Mouse (Mus musculus) adrenal gland (tissue): ENCODE data around the gene Eif4b.

Experiments
- intact Hi-C: fragments of 180-260 bp; cut with DNase I; formaldehyde crosslinking; loops from one replicate; pipeline ENCODE4 v1.15.1; 2025

Eif4b gene

DNA sequence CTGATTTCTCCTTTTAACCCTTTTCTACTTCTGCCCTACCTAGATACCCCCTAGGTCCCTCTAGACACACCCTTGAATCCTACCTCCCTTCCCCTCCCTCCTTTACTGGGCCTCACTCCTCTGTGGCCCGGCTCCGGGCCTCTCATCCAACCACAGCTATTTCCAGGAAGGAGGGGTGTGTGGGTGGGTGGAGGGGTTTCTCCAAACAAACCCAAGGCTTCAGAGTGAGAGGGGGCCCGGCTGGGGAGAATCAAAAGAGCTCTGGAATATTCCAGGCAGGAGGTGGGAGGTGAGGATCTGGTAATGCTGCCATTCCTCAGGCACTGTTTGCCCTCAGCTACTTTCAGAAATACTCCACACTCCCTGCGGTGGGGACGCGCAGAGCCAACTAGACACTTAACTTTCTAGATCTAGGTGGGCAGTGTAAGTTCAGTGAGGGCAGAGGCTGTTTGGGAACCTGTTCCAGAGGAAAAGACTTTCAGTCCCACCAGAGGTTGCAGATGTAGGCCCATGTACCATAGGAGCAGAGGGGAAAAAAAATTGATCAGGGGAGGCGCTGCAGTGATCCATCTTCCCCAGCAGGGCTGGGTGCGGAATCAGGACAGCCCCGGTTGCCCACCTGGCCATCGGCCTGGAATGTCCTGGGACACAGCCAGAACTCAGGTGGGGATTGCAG lies 27.6 kb downstream of the Eif4b start:
- intact Hi-C loops = no loop called here

DNA sequence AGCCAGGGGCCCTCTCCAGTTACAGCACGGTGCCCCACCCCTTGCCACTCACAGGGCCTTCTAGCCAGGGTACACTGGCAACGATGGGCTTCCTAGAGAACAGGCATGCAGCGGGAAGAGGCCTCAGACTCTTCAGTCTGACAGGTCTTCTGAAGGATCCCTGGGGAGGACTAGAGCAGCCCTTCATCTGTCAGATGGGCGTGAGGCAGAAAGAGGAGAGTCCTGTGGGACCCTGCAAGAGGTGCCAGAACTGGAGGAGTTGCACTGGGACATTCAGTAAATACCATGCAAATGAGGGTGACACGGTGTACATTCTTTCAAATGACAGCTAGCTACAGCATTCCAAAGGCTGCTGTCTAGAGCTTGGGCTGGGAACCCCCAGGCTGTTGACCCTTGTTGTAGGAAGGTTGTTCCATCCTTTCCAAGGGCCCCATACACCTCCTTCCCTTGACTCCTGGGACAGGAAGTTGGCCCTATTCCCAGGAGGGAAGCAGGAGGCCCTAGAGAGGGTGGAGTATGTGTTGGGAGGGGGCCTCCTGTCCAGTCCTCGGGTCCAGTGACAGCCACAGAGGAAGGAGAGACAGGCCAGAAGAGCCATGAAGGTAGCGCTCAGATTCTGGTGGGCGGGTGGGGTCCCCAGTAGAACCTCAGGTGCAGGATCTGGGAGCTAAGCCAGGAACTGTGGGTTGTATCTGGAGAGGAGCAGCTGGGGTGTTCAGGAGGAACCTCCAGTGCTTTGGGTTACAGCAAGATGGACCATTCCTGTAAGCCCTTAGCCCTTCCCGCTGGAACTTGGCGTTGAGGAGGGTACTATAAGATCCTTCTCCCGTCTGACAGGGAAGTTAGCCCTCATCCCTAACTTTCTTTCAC lies 28.3 kb downstream of the Eif4b start:
- intact Hi-C loops = no loop called here

DNA sequence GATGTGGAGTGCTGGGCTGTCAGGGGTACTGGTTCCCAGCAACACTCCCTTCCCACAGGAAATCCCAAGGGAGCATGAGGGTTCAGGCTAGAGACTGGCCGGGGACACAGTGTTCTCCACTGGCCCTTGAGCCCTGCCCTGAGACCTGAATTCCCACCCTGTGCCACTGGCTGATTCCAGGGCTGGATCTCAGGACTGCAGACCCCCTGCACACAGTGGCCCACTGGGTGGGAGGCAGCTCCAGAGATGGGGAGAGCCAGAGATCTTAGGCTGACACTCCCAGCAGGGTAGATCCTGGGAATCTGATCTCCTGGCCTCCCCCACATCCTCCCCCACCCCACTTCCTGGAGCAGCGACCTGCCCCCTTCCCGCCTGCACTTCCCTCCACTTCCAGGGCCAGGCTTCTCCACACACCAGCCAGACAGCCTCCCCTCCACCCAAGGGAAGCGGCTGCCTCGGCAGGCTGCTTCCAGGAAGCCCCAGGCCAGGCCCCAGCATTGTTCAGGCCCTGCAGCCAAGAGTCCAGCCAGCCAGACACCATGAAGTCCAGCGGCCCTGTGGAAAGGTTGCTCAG lies 29.1 kb downstream of the Eif4b start:
- intact Hi-C loops = no loop called here

DNA sequence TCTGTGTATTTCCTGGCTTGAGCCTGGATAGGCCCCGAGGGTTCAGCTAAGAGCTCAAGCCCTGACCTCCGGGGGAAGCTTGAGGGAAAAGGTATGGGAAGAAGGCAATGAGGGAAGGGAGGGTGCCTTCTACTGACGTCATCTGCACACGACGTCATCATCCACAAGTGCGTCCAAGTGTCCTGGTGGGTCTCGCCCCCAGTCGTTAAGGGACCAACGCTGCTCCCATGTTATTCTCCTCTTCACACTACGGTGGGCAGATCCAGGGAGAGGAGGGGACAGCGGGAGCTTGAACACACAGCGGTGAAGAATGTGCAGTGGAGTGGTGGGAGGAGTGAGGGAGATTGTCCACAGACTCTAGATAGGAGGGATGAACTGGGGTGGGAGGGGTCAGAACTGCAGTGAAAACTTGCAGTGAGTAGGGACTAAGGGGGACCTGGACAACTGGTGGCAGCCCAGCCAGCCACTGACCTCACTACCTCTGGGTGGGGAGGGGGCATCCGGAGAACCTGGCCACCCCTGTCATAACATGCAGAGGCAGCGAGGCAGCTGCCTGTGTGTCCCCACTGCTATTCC lies 29.9 kb downstream of the Eif4b start:
- intact Hi-C loops = no loop called here

DNA sequence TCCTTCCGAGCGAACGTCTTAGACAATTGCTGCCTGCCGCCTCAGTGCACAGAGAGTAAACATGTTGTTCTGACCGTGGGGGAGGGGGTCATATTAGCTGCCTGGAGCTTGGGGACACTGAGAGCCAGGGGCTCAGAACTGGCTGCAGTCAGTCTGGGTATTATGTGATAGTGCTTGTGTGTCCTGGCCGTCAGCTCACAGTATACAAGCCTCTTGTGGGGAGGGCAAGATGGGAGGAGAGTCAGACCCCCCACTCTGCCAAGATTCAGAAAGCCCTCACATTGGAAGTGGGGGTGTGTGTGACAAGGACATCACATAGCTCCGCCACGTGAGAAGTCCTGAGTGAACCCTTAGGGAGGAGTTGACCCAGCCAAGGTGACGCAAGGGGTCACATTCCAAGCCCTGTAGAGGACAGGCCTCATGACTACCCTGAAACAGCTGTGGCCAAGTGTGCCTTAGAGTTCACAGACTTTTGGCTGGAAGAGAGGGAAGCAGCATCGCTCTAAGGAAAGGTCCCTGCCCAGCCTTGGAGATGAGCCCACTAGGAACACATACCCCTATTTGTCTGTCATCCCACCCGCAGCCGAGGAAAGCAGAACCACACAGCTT lies 30.5 kb downstream of the Eif4b start:
- intact Hi-C loops = no loop called here

DNA sequence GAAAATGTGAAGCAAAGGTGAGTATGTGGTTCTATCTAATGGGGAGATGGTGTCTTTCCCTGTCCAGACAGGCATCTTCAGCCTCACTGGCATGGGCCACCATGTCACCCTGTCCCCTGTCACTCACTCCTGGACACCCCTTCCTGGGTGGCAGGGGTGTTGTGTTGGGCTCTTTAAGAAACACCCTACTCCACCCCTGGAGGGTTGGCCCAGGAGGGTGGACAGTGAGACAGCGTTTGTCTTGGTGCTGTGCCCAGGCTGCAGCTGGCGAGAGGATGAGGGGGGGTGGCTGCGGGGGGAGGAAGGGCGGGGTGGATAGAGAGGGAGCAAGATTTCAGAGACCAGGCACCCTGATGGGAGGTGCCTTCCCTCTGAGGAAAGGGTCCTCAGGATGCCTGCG lies 31.8 kb downstream of the Eif4b start:
- intact Hi-C loops = loop anchor here (5.0 kb wide), 2 partner anchors 42 to 117 kb away; no protein-coding TSS in a partner anchor

DNA sequence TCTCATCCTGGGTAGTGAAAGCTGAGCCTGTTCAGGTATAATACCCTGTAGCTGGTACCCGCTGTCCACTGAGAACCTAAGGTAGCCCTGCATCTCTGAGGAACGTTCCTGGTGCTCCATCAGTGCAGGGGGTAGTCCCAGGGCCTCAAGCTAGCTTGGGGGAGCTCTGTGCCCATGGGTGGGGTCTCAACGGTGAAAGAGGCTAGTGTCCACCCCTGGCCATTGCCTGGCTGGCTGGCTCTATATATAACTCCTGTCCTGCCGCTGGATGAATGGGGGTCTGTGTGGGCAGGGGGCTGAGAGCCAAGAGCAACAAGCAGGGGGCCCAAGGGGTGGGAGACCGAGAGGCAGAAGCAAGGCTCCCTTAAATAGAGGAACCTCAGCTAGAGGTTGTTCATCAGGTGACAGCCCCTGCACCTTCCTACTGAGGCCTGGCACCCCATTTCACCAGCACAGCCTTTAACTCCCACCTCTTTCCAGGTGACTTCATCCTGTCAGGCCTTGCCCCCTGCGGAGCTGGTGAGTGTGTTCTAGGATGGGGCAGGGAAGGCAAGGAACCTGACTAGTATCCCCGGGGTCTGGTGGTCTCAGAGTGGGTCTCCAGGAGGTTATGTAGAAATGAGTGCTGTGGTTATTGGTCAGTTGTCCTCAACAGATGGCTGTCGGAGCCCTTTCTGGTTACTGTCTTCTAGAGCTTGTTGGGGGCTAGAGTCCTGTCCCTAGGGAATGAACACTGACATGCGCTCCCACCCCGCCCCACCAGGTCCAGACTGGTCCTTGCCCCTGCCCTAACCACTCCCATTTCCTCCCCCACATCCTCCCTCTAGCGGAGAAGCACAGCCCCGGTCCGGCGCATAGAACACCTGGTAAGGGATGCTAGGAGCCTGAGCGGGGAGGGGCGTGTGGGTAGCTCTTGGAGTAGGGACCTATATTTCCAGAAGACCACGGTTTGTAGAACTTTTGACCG lies 32.5 kb downstream of the Eif4b start:
- intact Hi-C loops = loop anchor here (5.0 kb wide), 2 partner anchors 41 to 116 kb away; no protein-coding TSS in a partner anchor

DNA sequence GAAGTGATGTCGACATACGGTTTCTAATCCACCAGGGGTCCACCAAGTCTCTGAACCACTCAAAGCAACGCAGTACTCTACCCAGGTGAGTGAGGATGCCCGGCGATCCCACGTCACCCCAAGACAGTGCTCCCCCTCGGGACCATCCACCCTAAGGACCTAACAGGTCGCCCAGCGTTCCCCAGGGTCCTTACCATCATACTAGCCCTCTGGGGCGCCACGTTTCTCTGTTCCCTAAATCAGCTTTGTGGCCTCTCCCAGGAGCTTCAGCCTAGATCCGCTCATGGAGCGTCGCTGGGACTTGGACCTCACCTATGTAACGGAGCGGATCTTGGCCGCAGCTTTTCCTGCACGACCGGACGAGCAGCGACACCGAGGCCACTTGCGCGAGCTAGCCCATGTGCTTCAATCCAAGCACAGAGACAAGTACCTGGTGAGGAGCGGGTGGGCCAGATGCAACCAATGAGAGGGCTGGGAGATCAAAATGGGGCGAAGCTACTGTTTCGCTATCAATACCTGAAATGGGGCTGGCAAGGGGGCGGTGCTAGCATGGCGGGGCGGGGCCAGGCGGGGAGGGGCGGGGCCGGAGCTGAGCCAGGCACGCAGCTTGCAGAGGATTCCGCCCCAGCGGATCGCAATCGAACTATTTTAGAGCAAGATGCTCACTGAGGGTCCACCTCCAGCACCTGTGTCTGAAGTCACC lies 33.3 kb downstream of the Eif4b start:
- intact Hi-C loops = loop anchor here (5.0 kb wide), 2 partner anchors 40 to 115 kb away; no protein-coding TSS in a partner anchor

DNA sequence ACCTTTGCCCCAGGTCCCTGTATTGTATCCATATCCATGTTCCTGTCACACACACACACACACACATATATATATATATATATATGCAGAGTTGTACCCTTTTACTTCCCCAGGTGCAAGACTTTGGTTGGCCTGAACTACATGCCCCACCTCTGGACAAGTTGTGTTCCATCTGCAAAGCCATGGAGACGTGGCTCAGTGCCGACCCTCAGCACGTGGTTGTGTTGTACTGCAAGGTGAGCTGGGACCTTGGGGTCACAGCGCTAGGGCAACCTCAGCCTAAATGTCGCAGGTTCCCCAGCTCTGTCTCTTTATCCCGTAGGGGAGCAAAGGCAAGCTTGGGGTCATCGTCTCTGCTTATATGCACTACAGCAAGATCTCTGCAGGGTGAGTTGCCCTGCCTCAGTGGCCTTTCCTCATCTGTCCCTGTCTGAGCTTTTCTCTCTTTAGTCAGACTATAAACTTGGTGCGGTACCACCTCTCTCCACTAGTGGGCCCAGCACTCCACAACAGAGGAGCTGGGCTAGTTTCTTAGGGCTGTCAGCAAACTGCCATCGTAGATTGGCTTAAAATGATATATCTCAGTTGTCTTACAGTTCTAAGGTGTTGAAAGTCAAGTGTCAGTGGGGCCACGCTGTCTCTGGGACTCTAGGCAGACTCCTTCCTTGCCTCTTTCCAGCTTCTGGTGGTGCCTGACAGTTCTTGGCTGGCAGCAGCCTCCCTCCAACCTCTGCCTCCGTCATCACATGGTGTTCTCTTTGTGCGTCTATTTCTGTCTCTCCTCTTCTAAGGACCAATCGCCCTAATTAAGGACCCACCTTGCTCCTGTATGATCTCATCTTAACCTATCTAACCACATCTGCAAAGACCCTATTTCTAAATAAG lies 34.4 kb downstream of the Eif4b start:
- intact Hi-C loops = loop anchor here (5.0 kb wide), 2 partner anchors 39 to 114 kb away; no protein-coding TSS in a partner anchor

DNA sequence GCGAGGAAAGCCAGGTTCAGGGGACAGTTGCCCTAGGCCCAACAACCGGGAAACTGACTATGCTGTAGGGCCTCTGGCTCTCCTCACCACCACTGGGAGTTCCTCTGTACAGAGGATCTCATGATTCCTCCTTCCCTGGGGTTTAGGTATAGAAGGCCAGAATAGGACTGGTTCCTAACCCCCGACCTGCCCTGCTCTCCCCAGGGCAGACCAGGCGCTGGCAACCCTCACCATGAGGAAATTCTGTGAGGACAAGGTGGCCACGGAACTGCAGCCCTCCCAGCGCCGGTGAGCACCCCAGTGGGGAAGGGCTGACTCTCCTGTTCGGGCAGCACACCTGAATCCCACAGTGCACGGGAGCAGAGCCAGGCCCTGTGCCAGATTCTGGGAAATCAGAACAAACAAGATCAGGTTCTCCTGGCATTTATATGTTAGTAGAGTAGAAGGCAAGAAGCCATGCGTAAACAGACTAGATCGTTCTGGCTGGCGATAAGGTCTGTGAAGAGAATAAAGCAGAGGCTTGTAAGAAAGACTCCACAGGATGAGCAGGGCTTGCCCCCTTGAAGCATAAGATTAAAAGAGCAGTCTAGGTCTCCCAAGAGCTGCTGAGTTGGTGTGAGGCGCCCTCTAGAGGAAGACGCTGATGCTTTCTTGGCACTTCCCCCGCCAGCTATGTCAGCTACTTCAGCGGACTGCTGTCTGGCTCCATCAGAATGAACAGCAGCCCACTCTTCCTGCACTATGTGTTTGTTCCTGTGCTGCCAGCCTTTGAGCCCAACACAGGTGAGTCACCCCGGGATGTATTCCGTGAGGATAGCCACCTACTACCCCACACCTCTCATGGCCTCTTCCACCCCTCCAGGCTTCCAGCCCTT lies 35.3 kb downstream of the Eif4b start:
- intact Hi-C loops = loop anchor here (5.0 kb wide), 2 partner anchors 38 to 113 kb away; no protein-coding TSS in a partner anchor

DNA sequence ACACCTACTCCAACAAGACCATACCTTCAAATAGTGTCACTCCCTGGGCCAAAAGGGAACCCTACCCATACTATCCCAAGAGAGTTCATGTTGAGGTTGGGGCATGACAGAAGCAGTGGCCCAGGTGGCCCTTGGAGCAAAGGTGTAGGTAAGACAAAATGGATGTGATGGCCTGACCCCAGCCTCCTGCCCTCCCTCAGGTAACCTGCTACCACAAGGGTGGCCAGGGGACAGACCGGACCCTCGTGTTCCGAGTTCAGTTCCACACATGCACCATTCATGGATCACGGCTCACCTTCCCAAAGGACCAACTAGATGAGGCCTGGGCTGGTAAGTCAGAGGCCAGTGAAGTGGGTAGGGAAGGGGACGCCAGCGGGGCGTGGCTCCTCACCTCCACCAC lies 36.7 kb downstream of the Eif4b start:
- intact Hi-C loops = no loop called here

DNA sequence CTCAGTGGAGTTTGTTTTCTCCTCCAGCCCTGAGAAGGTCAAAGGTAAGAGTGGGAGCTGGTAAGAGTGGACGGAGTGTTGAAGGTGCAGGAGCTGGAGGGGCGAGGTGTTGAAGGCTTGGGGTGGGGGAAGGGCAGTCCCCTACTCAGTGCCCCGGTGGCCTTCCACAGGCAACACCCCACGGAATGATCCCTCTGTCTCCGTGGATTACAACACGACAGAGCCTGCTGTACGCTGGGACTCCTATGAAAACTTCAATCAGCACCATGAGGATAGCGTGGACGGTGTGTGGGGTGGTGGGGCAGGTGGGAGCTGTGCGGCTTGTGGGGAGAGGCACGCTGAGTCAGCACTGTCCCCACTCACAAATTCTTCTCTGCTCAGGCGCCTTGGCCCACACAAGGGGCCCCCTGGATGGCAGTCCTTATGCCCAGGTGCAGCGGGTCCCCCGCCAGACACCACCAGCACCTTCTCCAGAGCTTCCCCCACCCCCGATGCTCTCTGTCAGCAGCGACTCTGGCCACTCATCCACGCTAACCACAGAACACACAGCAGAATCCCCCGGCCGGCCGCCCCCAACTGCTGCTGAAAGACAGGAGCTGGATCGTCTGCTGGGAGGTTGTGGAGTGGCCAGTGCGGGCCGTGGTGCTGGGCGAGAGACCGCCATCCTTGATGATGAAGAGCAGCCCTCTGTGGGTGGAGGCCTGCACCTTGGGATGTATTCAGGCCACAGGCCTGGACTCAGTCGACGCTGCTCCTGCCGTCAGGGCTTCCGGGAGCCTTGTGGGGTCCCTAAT lies 37.3 kb downstream of the Eif4b start:
- intact Hi-C loops = no loop called here

DNA sequence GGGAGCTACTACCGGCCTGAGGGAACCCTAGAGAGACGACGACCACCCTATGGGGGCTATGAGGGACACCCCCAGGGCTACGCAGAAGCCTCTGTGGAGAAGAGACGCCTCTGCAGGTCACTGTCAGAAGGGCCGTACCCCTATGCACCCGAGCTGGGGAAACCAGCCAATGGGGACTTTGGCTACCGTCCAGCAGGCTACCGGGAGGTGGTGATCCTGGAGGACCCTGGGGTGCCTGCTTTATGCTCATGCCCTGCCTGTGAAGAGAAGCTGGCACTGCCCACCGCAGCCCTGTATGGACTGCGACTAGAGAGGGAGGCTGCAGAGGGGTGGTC lies 37.9 kb downstream of the Eif4b start:
- intact Hi-C loops = no loop called here

DNA sequence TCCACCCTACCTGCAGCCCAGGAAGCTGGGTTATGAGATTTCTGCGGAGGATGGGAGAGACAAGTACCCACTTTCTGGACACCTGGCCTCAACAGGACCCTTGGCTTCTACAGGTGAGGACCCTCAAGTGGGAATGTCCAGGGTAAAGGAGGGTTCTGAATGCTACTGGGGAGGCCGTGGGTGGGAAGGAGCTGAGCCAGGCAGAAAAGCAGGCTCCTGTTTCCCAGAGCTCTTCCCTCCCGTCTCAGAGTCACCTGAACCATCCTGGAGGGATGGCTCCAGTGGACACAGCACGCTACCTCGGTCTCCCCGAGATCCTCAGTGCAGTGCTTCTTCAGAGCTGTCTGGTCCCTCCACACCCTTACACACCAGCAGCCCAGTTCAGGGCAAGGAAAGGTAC lies 38.6 kb downstream of the Eif4b start:
- intact Hi-C loops = no loop called here

DNA sequence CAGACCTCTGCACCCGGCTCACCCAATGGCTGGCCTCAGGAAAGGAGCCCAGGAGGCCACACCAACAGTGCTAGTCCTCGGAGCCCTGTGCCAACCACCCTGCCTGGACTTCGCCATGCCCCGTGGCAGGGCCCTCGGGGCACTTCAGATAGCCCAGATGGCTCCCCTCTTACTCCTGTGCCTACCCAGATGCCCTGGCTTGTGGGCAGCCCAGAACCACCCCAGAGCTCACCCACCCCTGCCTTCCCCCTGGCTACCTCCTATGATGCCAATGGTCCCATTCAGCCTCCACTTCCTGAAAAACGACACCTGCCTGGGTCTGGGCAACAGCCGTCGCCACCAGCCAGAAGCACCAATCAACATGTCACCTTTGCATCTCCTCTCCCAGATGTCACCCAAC lies 39.3 kb downstream of the Eif4b start:
- intact Hi-C loops = no loop called here

DNA sequence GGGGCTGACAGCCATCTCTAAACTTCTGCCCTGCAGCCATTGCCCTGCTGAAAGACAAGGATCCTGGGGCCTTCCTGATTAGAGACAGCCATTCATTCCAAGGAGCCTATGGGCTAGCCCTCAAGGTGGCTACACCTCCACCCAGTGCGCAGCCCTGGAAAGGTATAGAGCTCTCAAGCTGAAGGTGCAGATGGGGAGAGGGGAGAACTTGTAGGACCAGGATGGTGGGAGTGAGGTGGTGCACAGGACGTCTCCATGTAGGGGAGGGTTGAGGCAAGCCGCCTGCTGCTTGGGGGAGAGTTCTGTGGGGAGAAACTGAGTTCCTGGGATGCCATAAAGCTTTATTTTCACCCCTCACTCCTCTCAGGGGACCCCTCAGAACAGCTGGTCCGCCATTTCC lies 40.1 kb downstream of the Eif4b start:
- intact Hi-C loops = no loop called here
